Mouse (Mus musculus): ENCODE measurements at regions not wholly inside any gene's neighbourhood (a gene's known extent, or its start where the extent isn't known, plus 50 kb on each side); places are given as distances from the start of the nearest gene placed in this dataset.

DNA sequence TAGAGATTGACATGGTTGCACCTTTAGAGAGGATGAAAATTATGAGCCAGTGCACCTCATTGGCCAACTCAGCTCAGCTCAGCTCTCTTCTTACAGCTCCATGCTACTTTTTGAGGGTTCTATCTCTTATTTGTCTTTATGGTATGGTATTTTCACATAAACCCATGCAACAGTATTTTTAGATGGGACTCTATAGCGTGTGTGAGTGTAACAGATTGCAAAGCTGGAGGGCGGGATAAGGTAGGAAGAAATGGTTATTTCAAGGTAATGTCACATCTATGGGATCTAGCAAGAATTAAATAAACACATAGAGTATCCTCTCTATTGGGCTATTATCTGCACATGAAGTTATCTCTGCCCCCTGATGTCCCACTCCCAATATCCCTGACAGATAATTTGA lies 269.8 kb upstream of the 4930583I09Rik start:
- Histone ChIP-seq H3K9me3 (no peaks in the 10 kb centered on the region), H3K4me2 (no peak overlapping the region), H3K27me3 (no peaks in the 10 kb centered on the region), H3K9ac (no peak overlapping the region), H3K27ac (no peak overlapping the region), H3K4me1 (no peaks in the 10 kb centered on the region), H3K36me3 (no peaks in the 10 kb centered on the region), H3K4me3 (no peak overlapping the region)
- ATAC-seq (ENCODE audit: borderline replicate concordance, extremely low read depth, low FRiP score, low TSS enrichment): no peak
- WGBS: 89% methylated on average over 2 of the region's 2 CpGs

DNA sequence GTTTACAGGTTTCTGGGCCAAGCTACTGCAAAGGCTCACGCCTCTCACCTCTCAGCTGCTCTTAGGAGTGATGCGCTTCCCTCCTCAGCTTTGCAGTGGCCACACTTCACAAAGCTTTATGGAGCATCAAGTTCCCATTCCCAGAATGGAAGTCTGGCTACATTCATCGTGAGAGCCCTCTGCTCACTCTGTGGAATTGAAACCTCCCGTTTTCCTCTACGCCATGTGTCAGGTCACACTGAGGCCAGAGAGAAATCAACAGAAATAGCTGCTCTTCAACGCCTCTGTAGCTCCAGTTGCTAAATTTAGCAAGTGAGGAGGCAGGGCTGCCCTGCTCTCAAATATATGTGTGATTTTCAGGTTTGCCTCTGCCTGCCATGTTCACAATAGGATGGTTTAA lies 265.3 kb upstream of the 4930583I09Rik start:
- Histone ChIP-seq H3K9me3 (no peaks in the 10 kb centered on the region), H3K4me2 (no peak overlapping the region), H3K27ac (no peak overlapping the region), H3K36me3 (no peaks in the 10 kb centered on the region), H3K9ac (no peak overlapping the region), H3K4me3 (no peak overlapping the region), H3K4me1 (no peaks in the 10 kb centered on the region), H3K27me3 (no peaks in the 10 kb centered on the region)
- no peak for ATAC-seq (ENCODE audit: borderline replicate concordance, extremely low read depth, low FRiP score, low TSS enrichment)
- 51% methylated on average over 6 of the region's 6 CpGs for WGBS

DNA sequence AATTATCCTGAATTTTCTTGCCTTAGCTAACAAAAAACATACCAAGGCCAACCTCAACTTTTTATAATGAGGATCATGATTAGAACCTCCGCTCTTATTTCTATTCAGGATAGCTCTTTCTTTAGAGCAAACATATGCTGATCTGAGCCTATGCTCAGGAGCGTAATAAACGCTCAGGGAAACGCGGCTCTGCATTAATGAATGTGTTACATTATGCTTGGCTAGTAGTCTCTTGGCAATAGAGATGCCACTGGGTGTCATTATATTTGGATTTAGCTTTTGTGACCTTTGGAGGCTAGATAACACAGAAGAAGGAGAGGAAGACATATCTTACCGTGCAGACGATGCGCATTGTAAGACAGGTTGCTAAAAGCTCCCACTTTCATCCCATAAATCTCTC lies 246.4 kb upstream of the 4930583I09Rik start:
- Histone ChIP-seq H3K4me1 (no peaks in the 10 kb centered on the region), H3K9ac (no peak overlapping the region), H3K9me3 (no peaks in the 10 kb centered on the region), H3K27me3 (no peaks in the 10 kb centered on the region), H3K4me2 (no peak overlapping the region), H3K4me3 (no peak overlapping the region), H3K27ac (no peak overlapping the region), H3K36me3 (no peaks in the 10 kb centered on the region)
- ATAC-seq (ENCODE audit: borderline replicate concordance, extremely low read depth, low FRiP score, low TSS enrichment): no peak
- 87% methylated on average over 8 of the region's 8 CpGs for WGBS

- H3K4me1 ChIP-seq: no peaks in the 10 kb centered on the region
- WGBS: 60% methylated on average over 2 of the region's 2 CpGs
- H3K9ac ChIP-seq: no peak overlapping the region
- no peaks in the 10 kb centered on the region for H3K9me3 ChIP-seq
- H3K4me2 ChIP-seq: no peak overlapping the region
- H3K4me3 ChIP-seq: no peak overlapping the region
- no peaks in the 10 kb centered on the region for H3K36me3 ChIP-seq
- no peaks in the 10 kb centered on the region for H3K27me3 ChIP-seq
- H3K27ac ChIP-seq: no peak overlapping the region
- ATAC-seq (ENCODE audit: borderline replicate concordance, extremely low read depth, low FRiP score, low TSS enrichment): no peak
Measured at GRCm38 (mm10) chr17:65081779-65082086, 245.9 kb upstream of the 4930583I09Rik start.

DNA sequence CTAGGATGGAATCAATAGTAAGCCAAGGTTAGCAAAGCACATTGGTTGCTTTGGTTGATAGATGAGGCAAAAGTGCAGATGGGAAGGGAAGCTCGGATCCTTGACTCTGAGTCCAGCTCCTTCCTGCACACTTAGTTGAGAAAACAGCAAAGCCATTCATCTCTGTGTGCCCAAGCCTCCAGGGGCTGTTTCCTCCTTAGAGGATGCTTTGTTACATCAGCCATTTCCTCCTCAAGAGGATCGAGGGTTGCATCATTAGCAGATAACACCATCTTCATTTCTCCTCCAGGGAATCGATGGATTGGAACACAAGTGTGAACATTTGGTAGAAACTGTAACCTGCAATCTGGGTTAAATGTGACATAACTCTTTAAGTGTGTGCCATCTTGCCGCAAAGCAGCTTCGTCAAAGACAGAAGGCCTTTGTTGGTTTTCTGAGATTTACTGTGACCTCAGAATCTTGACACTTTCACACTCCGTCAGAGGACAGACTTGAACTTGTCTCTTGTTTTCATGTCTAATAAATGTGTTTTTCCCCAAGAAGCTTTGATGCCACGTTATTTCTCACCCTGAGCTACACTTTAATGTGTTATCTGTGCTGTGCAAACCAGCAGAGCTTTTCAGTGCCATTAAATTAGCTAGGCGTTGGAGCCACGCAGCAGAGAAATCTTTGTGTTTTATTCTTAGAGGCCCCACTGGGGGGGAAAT lies 245.4 kb upstream of the 4930583I09Rik start:
- Histone ChIP-seq H3K36me3 (no peaks in the 10 kb centered on the region), H3K4me1 (no peaks in the 10 kb centered on the region), H3K9me3 (no peaks in the 10 kb centered on the region), H3K9ac (no peak overlapping the region), H3K27me3 (no peaks in the 10 kb centered on the region), H3K27ac (no peak overlapping the region), H3K4me3 (no peak overlapping the region), H3K4me2 (no peak overlapping the region)
- ATAC-seq (ENCODE audit: borderline replicate concordance, extremely low read depth, low FRiP score, low TSS enrichment): no peak
- WGBS: 59% methylated on average over 9 of the region's 9 CpGs

GRCm38 (mm10) chr17:65074878-65075277 lies 239.0 kb upstream of the 4930583I09Rik start:
- ATAC-seq (ENCODE audit: borderline replicate concordance, extremely low read depth, low FRiP score, low TSS enrichment): no peak
- 78% methylated on average over 4 of the region's 4 CpGs for WGBS

DNA sequence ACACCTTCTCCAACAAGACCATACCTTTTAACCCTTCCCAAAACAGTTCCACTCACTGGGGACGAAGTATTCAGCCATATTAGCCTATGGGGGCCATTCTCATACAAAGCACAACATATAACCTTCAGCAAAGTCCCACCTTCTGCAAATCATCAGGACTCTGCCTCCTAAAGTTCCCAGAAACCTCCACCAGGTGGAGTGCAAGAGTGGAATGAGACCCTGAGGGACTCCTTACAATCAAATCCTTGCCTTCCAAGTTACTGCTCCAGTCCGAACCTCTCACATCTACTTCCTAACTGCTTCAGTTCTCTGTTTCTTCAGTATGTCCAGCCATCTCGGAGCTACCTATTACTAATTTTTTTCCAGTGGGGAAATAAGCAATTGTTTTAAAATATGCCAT lies 235.2 kb upstream of the 4930583I09Rik start:
- H3K9ac ChIP-seq: no peak overlapping the region
- H3K4me2 ChIP-seq: no peak overlapping the region
- 38% methylated on average over 3 of the region's 3 CpGs for WGBS
- no peaks in the 10 kb centered on the region for H3K9me3 ChIP-seq
- H3K4me1 ChIP-seq: no peaks in the 10 kb centered on the region
- no peak overlapping the region for H3K27ac ChIP-seq
- ATAC-seq (ENCODE audit: borderline replicate concordance, extremely low read depth, low FRiP score, low TSS enrichment): no peak
- no peak overlapping the region for H3K4me3 ChIP-seq
- H3K27me3 ChIP-seq: no peaks in the 10 kb centered on the region
- no peaks in the 10 kb centered on the region for H3K36me3 ChIP-seq

More at GRCm38 (mm10) chr17:65074878-65075277, 239.0 kb upstream of the 4930583I09Rik start:
- H3K4me3 ChIP-seq: no peak overlapping the region
- no peaks in the 10 kb centered on the region for H3K9me3 ChIP-seq
- no peak overlapping the region for H3K4me2 ChIP-seq
- no peaks in the 10 kb centered on the region for H3K36me3 ChIP-seq
- no peak overlapping the region for H3K9ac ChIP-seq
- H3K27me3 ChIP-seq: no peaks in the 10 kb centered on the region
- no peaks in the 10 kb centered on the region for H3K4me1 ChIP-seq
- H3K27ac ChIP-seq: no peak overlapping the region

DNA sequence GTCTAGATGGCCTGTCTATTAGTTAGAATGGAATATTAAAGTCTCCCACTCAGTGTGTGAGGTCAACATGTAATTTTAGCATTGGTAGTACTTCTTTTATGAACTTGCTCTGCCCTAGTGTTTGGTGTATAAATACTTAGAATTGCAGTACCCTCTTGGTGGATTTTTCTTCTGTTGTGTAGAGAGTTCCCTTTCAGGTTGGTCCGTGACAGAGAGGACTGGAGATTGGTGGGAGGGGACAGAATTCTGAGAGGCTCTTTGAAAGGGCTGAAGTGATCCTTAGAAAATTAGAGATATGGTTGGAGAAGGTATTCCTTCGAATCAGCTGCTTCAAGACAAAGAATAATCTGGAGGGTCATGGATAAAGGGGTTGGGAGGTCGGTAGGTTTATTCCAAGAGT lies 230.3 kb upstream of the 4930583I09Rik start:
- Histone ChIP-seq H3K9ac (no peak overlapping the region), H3K36me3 (no peaks in the 10 kb centered on the region), H3K4me1 (no peaks in the 10 kb centered on the region), H3K4me2 (no peak overlapping the region), H3K4me3 (no peak overlapping the region), H3K9me3 (no peaks in the 10 kb centered on the region), H3K27me3 (no peaks in the 10 kb centered on the region), H3K27ac (no peak overlapping the region)
- WGBS: 38% methylated on average over 3 of the region's 3 CpGs
- ATAC-seq (ENCODE audit: borderline replicate concordance, extremely low read depth, low FRiP score, low TSS enrichment): no peak

DNA sequence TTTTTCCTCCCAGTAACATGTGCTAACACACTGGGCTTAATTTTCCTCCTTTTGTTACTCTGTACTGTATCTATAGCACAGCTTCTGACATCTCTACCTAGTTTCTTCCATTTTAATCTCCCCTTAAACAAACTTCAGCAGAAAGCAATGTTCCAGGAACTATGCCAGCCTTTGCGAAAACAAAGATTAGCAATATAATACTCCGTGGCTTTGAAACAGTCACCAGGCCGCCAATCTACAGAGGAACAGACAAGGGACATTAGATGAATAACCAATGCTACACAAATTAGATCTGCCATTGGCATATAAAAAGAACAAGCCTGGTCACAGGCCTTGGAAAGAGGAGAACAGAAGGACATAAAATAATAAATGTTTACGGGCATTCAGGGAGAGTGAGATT lies 220.2 kb upstream of the 4930583I09Rik start:
- Histone ChIP-seq H3K4me2 (no peak overlapping the region), H3K4me1 (no peaks in the 10 kb centered on the region), H3K27ac (no peak overlapping the region), H3K36me3 (no peaks in the 10 kb centered on the region), H3K9me3 (no peaks in the 10 kb centered on the region), H3K4me3 (no peak overlapping the region), H3K27me3 (no peaks in the 10 kb centered on the region), H3K9ac (no peak overlapping the region)
- 78% methylated on average over 4 of the region's 4 CpGs for WGBS
- ATAC-seq (ENCODE audit: borderline replicate concordance, extremely low read depth, low FRiP score, low TSS enrichment): no peak

DNA sequence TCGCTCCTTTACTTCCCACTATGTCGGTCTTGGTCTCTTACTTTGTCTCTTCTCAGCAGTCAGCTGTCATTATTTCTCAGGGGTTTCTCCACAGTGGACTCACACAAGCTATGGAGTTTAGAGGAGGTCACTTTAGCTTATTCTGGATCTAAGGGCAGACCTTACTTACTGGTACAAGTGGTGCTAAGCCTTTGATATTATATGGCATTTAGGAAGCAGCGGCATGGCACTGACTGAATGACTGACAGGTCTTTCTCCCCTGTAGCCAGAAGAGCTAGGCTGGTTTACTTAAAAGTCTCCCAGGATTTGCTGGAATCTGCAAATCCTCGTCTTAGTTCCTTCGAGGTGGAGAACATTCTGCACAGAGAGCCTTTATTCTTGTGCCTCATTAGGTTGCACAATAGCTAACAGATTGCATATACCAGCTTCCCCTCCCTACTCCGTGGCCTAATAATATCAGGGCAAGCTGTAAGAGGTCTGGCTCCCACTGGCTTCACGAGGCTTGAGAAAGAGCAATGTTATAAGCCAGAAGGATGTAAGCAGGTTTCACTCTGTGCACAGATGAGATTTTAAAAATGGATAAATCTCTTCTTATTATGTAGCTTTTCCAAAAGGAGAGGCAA lies 214.1 kb upstream of the 4930583I09Rik start:
- Histone ChIP-seq H3K9ac (no peak overlapping the region), H3K36me3 (no peaks in the 10 kb centered on the region), H3K27ac (no peak overlapping the region), H3K4me2 (no peak overlapping the region), H3K27me3 (no peaks in the 10 kb centered on the region), H3K4me3 (no peak overlapping the region), H3K9me3 (no peaks in the 10 kb centered on the region), H3K4me1 (no peaks in the 10 kb centered on the region)
- 62% methylated on average over 7 of the region's 7 CpGs for WGBS
- ATAC-seq (ENCODE audit: borderline replicate concordance, extremely low read depth, low FRiP score, low TSS enrichment): no peak

- H3K9ac ChIP-seq: no peak overlapping the region
- no peak for ATAC-seq (ENCODE audit: borderline replicate concordance, extremely low read depth, low FRiP score, low TSS enrichment)
- no peaks in the 10 kb centered on the region for H3K36me3 ChIP-seq
- WGBS: 81% methylated on average over 5 of the region's 5 CpGs
- no peak overlapping the region for H3K4me2 ChIP-seq
- no peaks in the 10 kb centered on the region for H3K27me3 ChIP-seq
- no peaks in the 10 kb centered on the region for H3K4me1 ChIP-seq
- H3K9me3 ChIP-seq: no peaks in the 10 kb centered on the region
- H3K4me3 ChIP-seq: no peak overlapping the region
- H3K27ac ChIP-seq: no peak overlapping the region
Measured at GRCm38 (mm10) chr17:65015731-65016130, 179.9 kb upstream of the 4930583I09Rik start.

GRCm38 (mm10) chr17:65014682-65015081 lies 178.8 kb upstream of the 4930583I09Rik start:
- no peak overlapping the region for H3K4me2 ChIP-seq
- no peaks in the 10 kb centered on the region for H3K36me3 ChIP-seq
- H3K4me3 ChIP-seq: no peak overlapping the region
- no peak for ATAC-seq (ENCODE audit: borderline replicate concordance, extremely low read depth, low FRiP score, low TSS enrichment)
- H3K4me1 ChIP-seq: no peaks in the 10 kb centered on the region
- H3K9ac ChIP-seq: no peak overlapping the region
- no peaks in the 10 kb centered on the region for H3K9me3 ChIP-seq
- no peaks in the 10 kb centered on the region for H3K27me3 ChIP-seq
- H3K27ac ChIP-seq: no peak overlapping the region

Measured in lung, embryonic 15.5 days (tissue).